Mouse (Mus musculus): ENCODE measurements around the gene Hes3. TPM values are rescaled to one million over a fixed set of nuclear protein-coding genes. Genes with fewer than 3 reads are reported as not detected.

The Hes3 gene
- polyA plus RNA-seq, 1 experiment, result not detected

DNA sequence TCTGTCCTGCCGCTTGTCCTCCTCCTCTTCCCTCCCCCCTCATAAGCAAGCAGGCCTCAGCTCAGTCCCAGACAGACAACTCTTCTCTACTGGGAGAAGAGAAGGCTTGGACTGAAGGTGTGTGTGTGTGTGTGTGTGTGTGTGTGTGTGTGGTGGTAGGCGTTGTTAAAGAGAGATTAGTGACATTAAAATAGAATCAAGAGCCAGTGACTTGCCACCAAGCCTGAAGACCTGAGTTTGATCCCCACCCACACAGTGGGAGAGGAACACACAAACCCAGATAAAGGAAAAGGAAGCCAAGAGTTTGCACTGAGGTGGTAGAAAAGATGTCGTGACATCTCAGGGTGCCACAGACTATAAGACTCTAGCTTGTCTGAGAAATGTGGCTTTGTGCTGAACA, 44.3 kb downstream of the Hes3 start:
- Histone ChIP-seq H3K4me3 (ENCODE audit: insufficient read depth, low read length) (no peak overlapping the region), H3K4me1 (ENCODE audit: control insufficient read depth, insufficient read depth, low read length) (no peaks in the 10 kb centered on the region), H3K27ac (ENCODE audit: insufficient read depth, low read length) (no peak overlapping the region)
- TF ChIP-seq CTCF (IDR thresholded peaks at IDR 0.05; ENCODE audit: borderline replicate concordance, insufficient read depth, low read length) (no peak), POLR2A (IDR thresholded peaks at IDR 0.05; ENCODE audit: low read depth, low read length) (no peak)

DNA sequence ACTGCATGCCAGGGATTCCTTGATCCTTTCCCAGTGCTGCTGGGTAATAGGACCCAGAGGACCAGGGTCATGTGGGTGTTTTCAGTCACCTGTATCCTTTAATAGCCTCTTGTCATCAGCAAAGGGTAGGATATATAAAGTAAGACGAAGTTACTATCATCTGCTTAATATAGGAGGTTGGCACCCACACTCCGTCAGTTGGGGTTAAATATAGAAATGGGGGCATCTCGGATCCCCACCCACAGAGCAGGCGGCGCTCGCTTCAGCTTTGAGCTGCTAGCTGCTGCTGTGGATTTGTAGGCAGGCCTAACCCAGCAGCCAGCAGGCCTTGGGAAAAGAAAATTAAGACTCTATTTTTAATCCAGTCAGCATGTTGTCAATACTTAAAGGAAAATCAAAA, 45.5 kb downstream of the Hes3 start:
- Histone ChIP-seq H3K27ac (ENCODE audit: insufficient read depth, low read length) (no peak overlapping the region), H3K4me1 (ENCODE audit: control insufficient read depth, insufficient read depth, low read length) (no peaks in the 10 kb centered on the region), H3K4me3 (ENCODE audit: insufficient read depth, low read length) (no peak overlapping the region)
- TF ChIP-seq CTCF (IDR thresholded peaks at IDR 0.05; ENCODE audit: borderline replicate concordance, insufficient read depth, low read length), result no peak
- TF ChIP-seq POLR2A (IDR thresholded peaks at IDR 0.05; ENCODE audit: low read depth, low read length), result no peak

DNA sequence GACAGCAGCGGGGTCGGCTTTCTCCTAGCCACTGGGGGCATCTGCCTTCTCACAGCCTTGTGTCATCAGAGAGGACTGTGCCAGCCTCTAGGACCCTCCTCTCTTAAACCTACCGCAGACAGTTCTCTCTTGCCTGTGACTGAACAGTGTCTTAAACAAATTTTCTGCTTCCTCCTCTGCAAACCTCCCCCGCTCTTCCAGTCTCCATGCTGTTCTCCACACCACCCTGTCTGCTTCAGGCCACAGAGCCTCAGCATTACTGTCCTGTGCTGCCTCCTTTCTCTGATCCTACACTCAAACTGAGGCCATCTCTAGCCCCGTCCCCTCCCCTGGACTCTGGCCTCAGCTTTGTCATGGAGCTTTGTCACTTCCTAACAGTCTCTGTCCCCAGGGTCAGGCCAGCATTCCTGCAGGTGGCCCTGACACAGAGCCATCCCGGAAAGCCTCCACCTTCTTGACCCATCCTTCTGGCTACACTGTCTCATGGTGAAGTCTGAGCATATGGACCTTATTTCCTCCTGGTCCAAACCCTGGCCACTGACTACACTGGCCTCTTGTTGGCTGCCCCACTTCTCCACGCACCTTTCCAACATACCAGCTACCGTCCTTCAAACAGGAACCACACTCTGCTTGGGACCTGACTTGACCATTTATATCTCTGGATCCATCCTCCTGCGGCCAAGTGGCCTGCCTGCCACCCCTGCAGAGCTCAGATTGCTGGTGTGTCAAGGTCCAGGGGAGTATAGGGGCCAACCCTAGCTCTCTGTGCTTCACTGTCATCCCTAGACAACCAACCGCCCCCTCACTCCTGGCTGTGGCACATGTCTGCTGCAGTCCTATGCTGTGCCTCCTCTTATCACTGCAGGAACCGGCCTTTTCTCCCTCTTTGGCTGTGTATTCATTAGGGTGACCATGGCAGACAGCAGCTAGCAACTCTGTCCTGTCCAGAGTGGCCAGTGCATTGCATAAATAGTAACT, 46.6 kb downstream of the Hes3 start:
- H3K27ac ChIP-seq (ENCODE audit: insufficient read depth, low read length), result no peak overlapping the region
- TF ChIP-seq CTCF (IDR thresholded peaks at IDR 0.05; ENCODE audit: borderline replicate concordance, insufficient read depth, low read length), result no peak
- TF ChIP-seq POLR2A (IDR thresholded peaks at IDR 0.05; ENCODE audit: low read depth, low read length), result no peak
- no peaks in the 10 kb centered on the region for H3K4me1 ChIP-seq (ENCODE audit: control insufficient read depth, insufficient read depth, low read length)
- no peak overlapping the region for H3K4me3 ChIP-seq (ENCODE audit: insufficient read depth, low read length)

DNA sequence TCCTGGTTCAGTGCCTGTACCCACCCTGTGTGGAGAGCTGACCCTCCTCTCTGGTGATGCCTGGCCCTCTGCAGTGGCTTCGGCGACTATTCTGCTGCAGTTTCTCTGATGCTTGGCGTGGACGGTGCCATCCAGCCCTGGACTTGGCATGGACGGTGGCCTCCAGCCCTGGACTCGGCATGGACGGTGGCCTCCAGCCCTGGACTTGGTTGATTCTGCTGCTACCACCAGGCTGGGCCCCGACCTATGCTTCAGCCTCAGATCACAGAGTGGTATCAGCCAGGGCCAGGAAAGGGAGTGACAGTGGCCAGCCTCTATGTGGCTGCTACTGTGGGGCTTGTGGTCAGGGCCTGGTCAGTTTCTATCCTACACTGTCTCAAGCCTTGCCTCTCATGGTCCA, 47.5 kb downstream of the Hes3 start:
- H3K4me3 ChIP-seq (ENCODE audit: insufficient read depth, low read length), result no peak overlapping the region
- TF ChIP-seq POLR2A (IDR thresholded peaks at IDR 0.05; ENCODE audit: low read depth, low read length) (no peak), CTCF (IDR thresholded peaks at IDR 0.05; ENCODE audit: borderline replicate concordance, insufficient read depth, low read length) (no peak)
- H3K27ac ChIP-seq (ENCODE audit: insufficient read depth, low read length), result no peak overlapping the region
- H3K4me1 ChIP-seq (ENCODE audit: control insufficient read depth, insufficient read depth, low read length), result no peaks in the 10 kb centered on the region

DNA sequence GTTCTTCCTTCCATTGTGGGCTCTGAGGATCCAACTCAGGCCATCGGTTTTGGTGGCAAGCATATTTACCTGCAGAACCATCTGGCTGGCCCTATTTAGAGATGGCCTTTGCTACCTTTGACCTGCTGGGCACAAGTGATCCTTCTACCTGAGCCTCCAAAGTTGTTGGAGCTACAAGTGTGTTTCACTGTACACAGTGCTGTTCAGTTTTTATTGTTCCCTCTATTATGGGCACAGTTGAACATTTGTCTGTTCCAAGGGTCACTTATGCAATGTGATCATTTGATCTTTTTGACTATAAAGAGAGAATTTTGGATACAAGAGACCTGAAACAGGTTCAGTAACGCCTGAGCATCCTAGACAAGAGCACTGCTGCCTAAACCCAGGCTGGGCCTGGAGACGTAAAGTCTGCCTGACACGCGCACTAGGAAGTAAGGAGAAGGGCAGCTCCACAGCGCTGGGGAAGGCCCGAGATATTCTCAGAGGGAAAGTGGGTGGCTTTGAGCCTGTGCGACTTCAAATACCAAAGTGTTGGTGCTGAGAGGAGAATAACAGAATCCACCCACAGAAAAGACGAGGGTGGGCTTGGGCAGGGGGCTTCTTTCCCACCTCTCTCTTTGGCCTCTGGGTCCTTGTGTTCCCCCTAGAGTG, 48.1 kb downstream of the Hes3 start:
- H3K4me3 ChIP-seq (ENCODE audit: insufficient read depth, low read length), result no peak overlapping the region
- no peak overlapping the region for H3K27ac ChIP-seq (ENCODE audit: insufficient read depth, low read length)
- H3K4me1 ChIP-seq (ENCODE audit: control insufficient read depth, insufficient read depth, low read length), result no peaks in the 10 kb centered on the region
- TF ChIP-seq POLR2A (IDR thresholded peaks at IDR 0.05; ENCODE audit: low read depth, low read length) (no peak), CTCF (IDR thresholded peaks at IDR 0.05; ENCODE audit: borderline replicate concordance, insufficient read depth, low read length) (no peak)

DNA sequence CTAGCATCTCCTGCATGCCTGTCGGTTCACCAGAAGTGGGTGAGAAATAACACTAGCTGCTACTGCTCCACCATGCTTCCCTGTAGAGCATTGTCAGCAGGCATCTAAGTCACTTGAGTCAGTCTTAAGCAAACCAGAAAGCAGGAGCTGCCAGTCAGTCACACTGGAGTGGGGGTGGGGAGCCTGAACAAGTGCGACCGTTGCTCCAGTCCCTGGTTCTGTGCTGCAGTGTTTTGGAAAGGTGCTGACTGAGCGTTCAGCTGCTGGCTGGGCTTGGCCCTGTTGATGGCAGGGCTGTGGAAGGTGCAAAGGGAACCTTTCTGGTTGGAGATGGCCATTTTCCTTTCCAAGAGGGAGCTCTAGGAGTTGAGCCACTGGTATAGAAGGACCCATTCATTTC, 51.5 kb downstream of the Hes3 start:
- TF ChIP-seq POLR2A (IDR thresholded peaks at IDR 0.05; ENCODE audit: low read depth, low read length) (no peak), CTCF (IDR thresholded peaks at IDR 0.05; ENCODE audit: borderline replicate concordance, insufficient read depth, low read length) (no peak)
- Histone ChIP-seq H3K4me1 (ENCODE audit: control insufficient read depth, insufficient read depth, low read length) (no peaks in the 10 kb centered on the region), H3K4me3 (ENCODE audit: insufficient read depth, low read length) (no peak overlapping the region), H3K27ac (ENCODE audit: insufficient read depth, low read length) (no peak overlapping the region)

Other genes starting within 250 kb of the Hes3 start
- gene Plekhg5, start 219.2 kb downstream of the Hes3 start, polyA plus RNA-seq (2011; ENCODE audit: insufficient read length, low read depth, missing spikeins), result 5.1 and 8.8 TPM in 2 replicates
- gene Tnfrsf25, start 175.7 kb downstream of the Hes3 start, polyA plus RNA-seq (2011; ENCODE audit: insufficient read length, low read depth, missing spikeins), result 1.9 TPM in 1 of 2 replicates, not detected in the other
- 0.56 and 0.68 TPM in 2 replicates for gene Espn, start 139.3 kb downstream of the Hes3 start, polyA plus RNA-seq (2011; ENCODE audit: insufficient read length, low read depth, missing spikeins)
- gene Hes2, start 132.8 kb downstream of the Hes3 start, polyA plus RNA-seq (2011; ENCODE audit: insufficient read length, low read depth, missing spikeins), result not detected in 2 replicates
- 79.9 and 108 TPM in 2 replicates for gene Acot7, start 113.5 kb downstream of the Hes3 start, polyA plus RNA-seq (2011; ENCODE audit: insufficient read length, low read depth, missing spikeins)
- gene Gpr153, start 17.4 kb downstream of the Hes3 start, polyA plus RNA-seq (2011; ENCODE audit: insufficient read length, low read depth, missing spikeins), result 58.7 and 79.1 TPM in 2 replicates
- 34.2 and 42.7 TPM in 2 replicates for gene Icmt, start 5.6 kb upstream of the Hes3 start, polyA plus RNA-seq (2011; ENCODE audit: insufficient read length, low read depth, missing spikeins)
- gene Rnf207, start 27.3 kb upstream of the Hes3 start, polyA plus RNA-seq (2011; ENCODE audit: insufficient read length, low read depth, missing spikeins), result 0.81 and 1.5 TPM in 2 replicates
- 1,143 and 1,246 TPM in 2 replicates for gene Rpl22, start 34.1 kb upstream of the Hes3 start, polyA plus RNA-seq (2011; ENCODE audit: insufficient read length, low read depth, missing spikeins)
- gene Chd5, start 47.0 kb upstream of the Hes3 start, polyA plus RNA-seq (2011; ENCODE audit: insufficient read length, low read depth, missing spikeins), result 0.56 and 0.78 TPM in 2 replicates
- gene Nphp4, start 185.0 kb upstream of the Hes3 start, polyA plus RNA-seq (2011; ENCODE audit: insufficient read length, low read depth, missing spikeins), result 2.4 and 4.0 TPM in 2 replicates
- gene Kcnab2, start 186.2 kb upstream of the Hes3 start, polyA plus RNA-seq (2011; ENCODE audit: insufficient read length, low read depth, missing spikeins), result 2.6 and 3.6 TPM in 2 replicates

Measured in embryonic fibroblast, embryonic 13.5 days (primary cell).